In genomic region chr6:85984351-85984750, GRCm38 (mm10) we compare ENCODE assay signal across 31 mouse cellular contexts. TPM values are rescaled to one million over a fixed set of nuclear protein-coding genes. Genes with fewer than 3 reads are reported as not detected.
"Had no signal": no experiment of that assay in that cellular context is flagged by ENCODE, and none has a peak within 500 bp of the region (broad histone marks: within the 10 kb centered on the region; RNA-seq: fewer than 3 reads in every experiment).

No protein-coding gene starts in this region.

- H3K27me3 ChIP-seq: heart, embryonic 13.5 days; heart, embryonic 15.5 days; hindbrain, embryonic 15.5 days; kidney, embryonic 15.5 days; limb, embryonic 13.5 days; limb, embryonic 15.5 days; liver, embryonic 12.5 days had no signal

- H3K4me3 ChIP-seq: heart, embryonic 10.5 days; heart, embryonic 13.5 days; heart, embryonic 15.5 days; hindbrain, embryonic 15.5 days; kidney, embryonic 15.5 days; limb, embryonic 13.5 days; limb, embryonic 15.5 days; liver, embryonic 12.5 days had no signal

- DNase-seq: gastrocnemius, postnatal 14 days; gastrocnemius, postnatal 36 days; heart, adult 18-20 months; heart, postnatal 14 days; heart, postnatal 36 days; kidney, adult 11 months; kidney, adult 2 months; kidney, adult 9 months; kidney, postnatal 14 days; kidney, postnatal 36 days; layer of hippocampus, adult 9-11 months; layer of hippocampus, postnatal 36 days; left cerebral cortex, postnatal 4 days had no signal

- H3K4me1 ChIP-seq: heart, embryonic 10.5 days; heart, embryonic 13.5 days; heart, embryonic 15.5 days; hindbrain, embryonic 15.5 days; kidney, embryonic 15.5 days; limb, embryonic 13.5 days; limb, embryonic 15.5 days; liver, embryonic 12.5 days had no signal

- ATAC-seq: hindbrain, postnatal 0 days; intestine, embryonic 16.5 days; liver, embryonic 12.5 days had no signal

- H3K36me3 ChIP-seq: heart, embryonic 10.5 days; heart, embryonic 13.5 days; heart, embryonic 15.5 days; hindbrain, embryonic 15.5 days; kidney, embryonic 15.5 days; limb, embryonic 13.5 days; limb, embryonic 15.5 days; liver, embryonic 12.5 days had no signal

- H3K4me2 ChIP-seq: heart, embryonic 13.5 days; heart, embryonic 15.5 days; hindbrain, embryonic 15.5 days; kidney, embryonic 15.5 days; limb, embryonic 13.5 days; limb, embryonic 15.5 days; liver, embryonic 12.5 days had no signal

- H3K27ac ChIP-seq: heart, embryonic 10.5 days; heart, embryonic 13.5 days; heart, embryonic 15.5 days; hindbrain, embryonic 15.5 days; hindbrain, postnatal 0 days; kidney, embryonic 15.5 days; kidney, postnatal 0 days; limb, embryonic 13.5 days; limb, embryonic 15.5 days; liver, embryonic 12.5 days had no signal

- H3K9me3 ChIP-seq: heart, embryonic 10.5 days; heart, embryonic 13.5 days; heart, embryonic 15.5 days; hindbrain, embryonic 15.5 days; kidney, embryonic 15.5 days; limb, embryonic 13.5 days; limb, embryonic 15.5 days; liver, embryonic 12.5 days had no signal

- H3K9ac ChIP-seq: heart, embryonic 13.5 days; heart, embryonic 15.5 days; hindbrain, embryonic 15.5 days; kidney, embryonic 15.5 days; limb, embryonic 13.5 days; limb, embryonic 15.5 days; liver, embryonic 12.5 days had no signal

RNA-seq across cellular contexts. Expression of gene Figla, which starts 31.6 kb away (rescaled TPM):
- polyA plus RNA-seq: gonadal fat pad, adult 2 months; heart, embryonic 10.5 days; heart, embryonic 13.5 days; heart, embryonic 15.5 days; heart, postnatal 0 days; hindbrain, embryonic 11.5 days; hindbrain, embryonic 15.5 days; hindbrain, postnatal 0 days; intestine, embryonic 14.5 days; intestine, embryonic 16.5 days; kidney, adult 2 months; kidney, embryonic 15.5 days; kidney, postnatal 0 days; large intestine, adult 2 months; limb, embryonic 11.5 days; limb, embryonic 13.5 days; limb, embryonic 15.5 days; liver, adult 2 months; liver, embryonic 12.5 days had no signal

RNA-seq across cellular contexts. Expression of gene Add2, which starts 44.1 kb away (rescaled TPM):
- polyA plus RNA-seq: liver, adult 2 months had no signal
